Mouse (Mus musculus) neural tube, embryonic 12.5 days (tissue): ENCODE data around the gene Prss23. TPM values are rescaled to one million over a fixed set of nuclear protein-coding genes. Genes with fewer than 3 reads are reported as not detected.

Source experiments
- ATAC-seq: fragments of 200-750 bp; cut with Nextera tagmentation; 2 replicates; pipeline ENCODE4 v1.8.0; 2017; ENCODE audit warnings: low read depth, mild to moderate bottlenecking, moderate TSS enrichment, moderate library complexity; ENCODE audit not compliant: low FRiP score
- H3K27ac ChIP-seq: fragments of 300-500 bp; sonication (generic); 2 replicates; pipeline ENCODE4 v1.5.1; 2016
- H3K27me3 ChIP-seq: fragments of 300-500 bp; sonication (generic); replicated peaks from 2 replicates; pipeline ENCODE4 v1.6.1; 2016; ENCODE audit warnings: mild to moderate bottlenecking
- H3K36me3 ChIP-seq: fragments of 300-500 bp; sonication (generic); 2 replicates; pipeline ENCODE4 v1.6.1; 2016; ENCODE audit warnings: mild to moderate bottlenecking
- H3K4me1 ChIP-seq: fragments of 300-500 bp; sonication (generic); 2 replicates; pipeline ENCODE4 v1.6.1; 2016
- H3K4me2 ChIP-seq: fragments of 300-500 bp; sonication (generic); replicated peaks from 2 replicates; pipeline ENCODE4 v1.6.1; 2016; ENCODE audit warnings: mild to moderate bottlenecking
- H3K4me3 ChIP-seq: fragments of 300-500 bp; sonication (generic); 2 replicates; pipeline ENCODE4 v1.5.1; 2016
- H3K9ac ChIP-seq: fragments of 300-500 bp; sonication (generic); 2 replicates; pipeline ENCODE4 v1.6.1; 2016; ENCODE audit warnings: mild to moderate bottlenecking
- H3K9me3 ChIP-seq: fragments of 300-500 bp; sonication (generic); 2 replicates; pipeline ENCODE4 v1.6.1; 2016; ENCODE audit warnings: mild to moderate bottlenecking
- WGBS: fragments of 180-500 bp; shearing (Covaris S2); methylation state at CpG from one replicate; pipeline ENCODE4 v1.1.7; 2016; 5-methylcytosine and 5-hydroxymethylcytosine counted together
- polyA plus RNA-seq: library from polyadenylated mRNA; unstranded; fragments of >200 nt; fragmentation: Nextera tagmentation; extraction: Ambion mirVana; gene quantifications from 2 replicates; pipeline ENCODE4 v1.2.1, GENCODE M21; 2016

Prss23 gene
- polyA plus RNA-seq, 1 experiment from 2014 or later, result 15.4 TPM

DNA sequence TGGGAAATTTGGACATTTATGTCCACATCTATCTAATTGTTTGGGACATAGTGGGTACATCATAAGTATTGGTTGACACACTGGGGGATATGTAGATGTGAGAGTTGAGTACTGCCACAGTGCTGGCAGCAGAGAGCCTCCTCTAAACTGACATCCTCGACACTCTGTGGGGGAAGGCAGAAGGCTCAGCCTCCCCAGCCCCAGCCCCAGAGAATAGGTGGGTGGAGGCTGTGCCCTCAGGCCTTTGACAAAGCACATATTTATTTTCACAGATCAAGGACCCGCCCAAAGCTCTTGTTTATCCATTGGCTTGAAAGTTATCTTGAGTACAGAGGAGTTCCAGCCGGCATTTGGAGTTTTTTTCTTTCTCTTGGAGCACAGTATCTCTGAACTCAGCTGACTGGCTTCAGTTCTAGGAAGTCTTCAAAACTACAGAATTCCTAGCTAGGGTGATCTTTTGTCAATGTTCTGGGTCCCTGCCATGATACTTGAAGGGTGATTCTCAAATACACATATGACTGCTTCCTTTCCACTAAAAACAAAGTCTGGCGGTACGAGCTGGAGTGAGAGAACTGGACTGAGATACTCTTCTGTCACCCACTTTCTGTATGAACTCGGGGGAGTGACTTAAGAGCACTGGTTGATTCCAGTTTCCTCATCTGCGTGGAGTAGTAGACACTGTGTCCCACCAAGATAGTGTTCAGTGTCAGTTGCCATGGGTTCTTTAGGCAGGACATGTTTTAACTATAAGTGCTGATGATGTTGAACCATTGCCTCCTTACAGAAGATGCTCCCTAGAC, 43.0 kb downstream of the Prss23 start:
- no peak for ATAC-seq
- no peak overlapping the region for H3K9ac ChIP-seq
- no peaks in the 10 kb centered on the region for H3K4me1 ChIP-seq

DNA sequence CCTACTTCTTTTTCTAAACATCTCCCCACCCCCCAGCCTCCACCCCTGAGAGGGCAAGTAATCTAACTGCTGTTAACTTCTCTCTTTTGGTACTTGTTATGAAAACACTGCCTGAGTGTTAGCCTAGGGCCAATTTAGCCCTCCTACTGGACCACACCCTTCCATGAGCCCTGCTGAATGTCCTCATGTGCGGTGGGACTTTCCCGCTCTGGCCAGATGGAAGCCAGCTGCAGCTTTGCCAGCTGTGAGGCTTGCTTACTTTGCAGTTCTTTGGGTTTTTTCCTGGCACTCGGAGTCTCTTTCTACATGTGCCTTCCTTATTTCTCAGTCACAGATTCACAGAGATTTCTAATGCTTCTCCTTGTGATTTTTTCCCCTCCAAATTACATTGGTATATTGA, 45.3 kb downstream of the Prss23 start:
- Histone ChIP-seq H3K4me3 (no peak overlapping the region), H3K27me3 (no peaks in the 10 kb centered on the region), H3K27ac (no peak overlapping the region), H3K36me3 (no peaks in the 10 kb centered on the region), H3K4me2 (no peak overlapping the region), H3K9me3 (no peaks in the 10 kb centered on the region), H3K4me1 (no peaks in the 10 kb centered on the region; the same call in 1 of the 2 replicates), H3K9ac (no peak overlapping the region)
- WGBS, result 74% methylated on average over 3 of the region's 3 CpGs
- ATAC-seq, result no peak

More for the DNA sequence above, 43.0 kb downstream of the Prss23 start:
- no peaks in the 10 kb centered on the region for H3K9me3 ChIP-seq
- no peak overlapping the region for H3K4me2 ChIP-seq
- 77% methylated on average over 7 of the region's 7 CpGs for WGBS
- H3K27me3 ChIP-seq, result no peaks in the 10 kb centered on the region
- H3K36me3 ChIP-seq, result no peaks in the 10 kb centered on the region
- H3K4me3 ChIP-seq, result no peak overlapping the region
- no peak overlapping the region for H3K27ac ChIP-seq

DNA sequence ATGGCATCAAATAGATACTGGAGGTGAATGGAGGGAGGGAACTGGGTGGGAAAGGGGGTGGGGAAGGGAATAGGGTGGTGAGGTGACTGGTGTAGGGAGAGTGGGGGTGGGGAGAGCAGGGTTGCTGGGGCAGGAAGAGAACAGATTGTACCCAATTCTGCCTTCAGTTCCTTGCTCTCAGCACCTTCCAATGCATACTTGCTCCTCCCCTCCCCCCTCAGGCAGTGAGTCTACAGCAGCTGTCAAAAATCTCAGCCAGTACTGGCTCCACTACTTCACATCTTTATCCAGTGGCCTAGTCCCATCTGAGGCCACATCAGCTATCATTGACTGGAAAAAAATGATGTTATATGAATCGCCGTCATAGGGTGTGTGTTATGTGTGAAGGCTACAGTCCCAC, 48.5 kb downstream of the Prss23 start:
- H3K27ac ChIP-seq, result no peak overlapping the region
- WGBS, result 97% methylated on average over 2 of the region's 2 CpGs
- ATAC-seq, result no peak

DNA sequence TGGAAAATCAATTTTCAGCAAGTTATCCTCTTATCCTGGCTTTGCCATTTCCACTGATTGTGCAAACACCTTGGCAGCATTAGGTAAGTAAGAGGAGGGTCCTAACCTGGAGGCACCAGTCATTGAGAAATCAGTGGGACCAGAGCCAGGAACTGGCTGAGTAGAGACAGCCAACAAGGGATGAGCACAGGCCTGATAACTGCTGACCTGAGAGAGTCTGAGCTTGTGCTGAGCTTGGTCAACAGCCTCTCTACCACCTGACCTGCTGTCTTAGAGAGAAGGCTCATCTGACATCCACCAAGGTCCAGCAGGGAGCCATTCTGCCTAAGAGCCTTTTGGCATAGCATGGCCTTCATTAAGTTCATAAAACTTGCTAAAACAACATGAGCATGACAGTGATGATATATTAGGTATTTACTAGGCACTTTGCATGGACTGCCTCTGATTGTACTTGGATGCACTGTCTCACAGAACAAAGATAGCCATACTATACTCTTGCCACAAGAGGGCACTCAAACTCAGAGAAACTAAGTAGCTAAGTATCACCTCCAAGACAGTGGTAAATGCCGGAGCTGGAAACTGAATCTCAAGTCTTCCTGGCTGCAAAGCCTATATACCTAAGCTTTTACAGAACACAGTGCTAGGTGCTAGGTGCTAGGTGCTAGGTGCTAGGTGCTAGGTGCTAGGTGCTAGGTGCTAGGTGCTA, 49.5 kb downstream of the Prss23 start:
- H3K27me3 ChIP-seq, result no peaks in the 10 kb centered on the region
- H3K27ac ChIP-seq, result no peak overlapping the region
- ATAC-seq, result peak; percentile 68
- H3K4me3 ChIP-seq, result no peak overlapping the region
- 9% methylated on average over 1 of the region's 1 CpGs for WGBS
- no peaks in the 10 kb centered on the region for H3K9me3 ChIP-seq
- H3K4me1 ChIP-seq, result no peaks in the 10 kb centered on the region; the same call in 1 of the 2 replicates
- H3K4me2 ChIP-seq, result no peak overlapping the region
- H3K36me3 ChIP-seq, result no peaks in the 10 kb centered on the region
- no peak overlapping the region for H3K9ac ChIP-seq

More for the DNA sequence above, 48.5 kb downstream of the Prss23 start:
- Histone ChIP-seq H3K4me1 (no peaks in the 10 kb centered on the region; the same call in 1 of the 2 replicates), H3K36me3 (no peaks in the 10 kb centered on the region), H3K9ac (no peak overlapping the region), H3K4me3 (no peak overlapping the region), H3K27me3 (no peaks in the 10 kb centered on the region), H3K9me3 (no peaks in the 10 kb centered on the region), H3K4me2 (no peak overlapping the region)

DNA sequence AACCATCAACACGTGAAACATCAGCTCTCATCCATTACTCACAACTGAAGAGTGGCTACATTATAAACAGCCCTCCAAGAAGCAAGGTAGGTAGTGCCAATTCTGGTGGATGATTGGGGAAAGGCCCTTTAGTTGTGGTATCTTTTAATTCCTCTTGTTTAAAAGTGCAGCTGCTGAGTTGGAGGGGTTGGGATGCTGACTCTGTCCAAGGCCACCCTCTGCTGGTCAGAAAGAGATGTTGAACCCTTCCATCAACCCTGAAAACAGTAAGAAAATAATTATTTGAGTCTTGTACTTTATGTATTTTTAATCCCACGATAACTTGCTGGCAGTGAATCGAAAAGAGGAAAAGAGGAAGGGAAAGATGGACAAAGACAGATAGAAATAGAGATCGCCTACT, 53.5 kb downstream of the Prss23 start:
- Histone ChIP-seq H3K9ac (no peak overlapping the region), H3K4me1 (no peaks in the 10 kb centered on the region; the same call in 1 of the 2 replicates), H3K27ac (no peak overlapping the region), H3K27me3 (no peaks in the 10 kb centered on the region), H3K9me3 (no peaks in the 10 kb centered on the region), H3K4me3 (no peak overlapping the region), H3K4me2 (no peak overlapping the region), H3K36me3 (no peaks in the 10 kb centered on the region)
- ATAC-seq, result no peak
- WGBS, result 63% methylated on average over 4 of the region's 4 CpGs

DNA sequence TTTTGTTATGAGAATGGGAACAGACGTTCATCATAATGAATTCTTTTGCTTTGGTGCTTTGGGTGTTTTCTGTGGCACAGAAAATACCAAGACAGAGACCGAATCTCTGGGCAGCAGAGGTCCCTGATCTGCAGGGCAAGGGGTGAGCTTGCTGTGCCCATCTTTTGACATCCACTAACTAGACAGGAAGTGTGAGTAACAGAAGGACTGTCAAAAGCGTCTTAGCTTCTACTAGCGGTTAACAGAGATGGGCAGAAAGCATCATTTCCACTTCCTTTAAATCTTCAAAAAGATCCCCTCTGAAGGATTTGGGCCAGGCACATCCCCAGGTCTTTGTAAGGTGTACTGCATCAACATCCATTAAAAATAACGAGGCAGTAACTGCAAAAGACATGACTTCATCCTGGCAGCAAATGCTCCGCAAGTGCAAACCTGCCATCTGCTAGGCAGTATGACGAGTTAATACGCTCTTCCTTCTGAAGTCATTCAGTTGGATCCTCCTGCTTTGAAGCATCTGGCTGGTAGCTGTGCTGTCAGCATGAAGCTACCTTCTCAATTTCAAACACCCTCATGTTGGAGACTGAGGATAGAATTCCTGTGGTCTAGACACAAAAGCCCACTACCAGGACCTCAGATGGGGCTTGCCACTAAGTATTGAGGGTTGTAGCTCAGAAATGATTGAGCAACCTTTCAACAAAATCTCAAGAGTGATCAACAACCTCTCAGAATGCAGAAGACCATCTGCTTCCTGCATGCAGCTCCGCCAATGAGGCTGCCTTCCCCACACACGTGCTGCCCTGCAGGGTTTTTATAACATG, 63.0 kb downstream of the Prss23 start:
- Histone ChIP-seq H3K4me3 (no peak overlapping the region), H3K4me1 (no peaks in the 10 kb centered on the region), H3K27ac (no peak overlapping the region), H3K9me3 (no peaks in the 10 kb centered on the region), H3K27me3 (no peaks in the 10 kb centered on the region), H3K36me3 (no peaks in the 10 kb centered on the region), H3K4me2 (no peak overlapping the region), H3K9ac (no peak overlapping the region)
- no peak for ATAC-seq
- 63% methylated on average over 10 of the region's 10 CpGs for WGBS

DNA sequence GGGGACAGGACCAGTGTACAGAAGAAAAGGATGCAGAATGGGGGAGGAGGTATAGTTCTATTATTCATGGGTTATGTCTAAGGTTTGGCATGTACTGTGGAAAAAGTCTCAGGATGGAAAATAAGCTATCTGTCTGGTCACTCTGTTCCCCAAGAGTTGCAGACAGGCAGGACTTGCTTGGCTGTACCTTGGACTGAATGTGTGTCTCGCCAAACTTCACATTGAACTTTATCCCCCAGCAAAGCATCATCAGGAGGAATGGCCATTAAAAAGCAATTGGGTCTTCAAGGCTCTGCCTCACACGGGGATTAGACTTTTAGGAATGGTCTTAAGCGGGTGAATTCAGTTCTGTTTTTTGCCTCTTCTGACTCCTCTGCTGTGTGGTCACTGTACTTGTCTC, 63.7 kb downstream of the Prss23 start:
- Histone ChIP-seq H3K36me3 (no peaks in the 10 kb centered on the region), H3K4me1 (no peaks in the 10 kb centered on the region), H3K9me3 (no peaks in the 10 kb centered on the region), H3K4me3 (no peak overlapping the region), H3K27ac (no peak overlapping the region), H3K9ac (no peak overlapping the region), H3K4me2 (no peak overlapping the region), H3K27me3 (no peaks in the 10 kb centered on the region)
- no peak for ATAC-seq
- 73% methylated on average over 3 of the region's 3 CpGs for whole genome bisulfite sequencing

DNA sequence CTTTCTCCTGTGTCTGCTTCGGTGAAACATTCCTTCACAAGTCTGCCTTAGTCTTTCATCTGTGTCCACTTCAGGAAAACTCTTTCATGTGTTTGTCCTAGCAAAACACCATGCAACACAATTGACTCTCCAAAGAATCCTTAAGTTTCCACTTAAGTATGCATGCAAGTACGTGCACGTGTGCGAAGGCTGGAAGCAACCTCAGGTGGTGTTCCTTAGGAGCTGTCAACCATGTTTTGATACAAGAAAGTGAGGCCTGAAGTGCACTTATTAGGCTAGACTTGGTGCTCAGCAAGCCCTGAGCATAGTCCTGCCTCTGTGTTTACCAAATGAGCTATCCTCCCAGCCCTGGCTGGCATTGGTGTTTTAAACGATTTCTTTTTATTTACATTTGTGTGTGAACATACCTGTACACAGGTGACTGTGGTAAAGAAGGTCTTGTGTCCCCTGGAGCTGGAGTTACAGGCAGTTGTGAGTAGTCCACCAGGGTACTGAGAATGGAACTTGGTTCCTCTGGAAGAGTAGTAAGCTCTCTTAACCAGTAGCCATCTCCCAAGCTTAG, 64.3 kb downstream of the Prss23 start:
- no peaks in the 10 kb centered on the region for H3K36me3 ChIP-seq
- no peak overlapping the region for H3K9ac ChIP-seq
- H3K4me2 ChIP-seq, result no peak overlapping the region
- no peaks in the 10 kb centered on the region for H3K9me3 ChIP-seq
- no peaks in the 10 kb centered on the region for H3K4me1 ChIP-seq
- no peak overlapping the region for H3K4me3 ChIP-seq
- WGBS, result 88% methylated on average over 5 of the region's 5 CpGs
- no peaks in the 10 kb centered on the region for H3K27me3 ChIP-seq
- no peak overlapping the region for H3K27ac ChIP-seq
- ATAC-seq, result no peak

DNA sequence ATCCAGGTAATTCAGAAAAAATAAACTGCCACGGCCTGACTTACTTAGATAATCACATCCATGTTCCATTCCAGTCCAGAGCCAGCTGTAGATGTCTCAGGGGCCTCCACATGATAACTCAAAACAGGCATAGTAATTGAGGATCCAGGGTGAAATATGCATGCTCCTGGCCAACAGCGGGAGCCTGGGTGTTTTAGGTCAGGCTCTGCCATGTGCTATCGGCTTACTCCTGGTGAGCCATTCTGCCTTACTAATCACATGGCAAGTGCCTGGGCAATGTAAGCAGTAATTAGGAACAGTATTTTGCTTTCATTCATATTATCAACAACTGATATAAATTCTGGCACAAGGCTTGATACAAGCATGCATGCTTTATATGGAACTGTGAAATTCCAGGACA, 65.6 kb downstream of the Prss23 start:
- H3K4me1 ChIP-seq, result peaks cover 4% of the 10 kb centered on the region; the same call in 1 of the 2 replicates
- no peaks in the 10 kb centered on the region for H3K36me3 ChIP-seq
- H3K27me3 ChIP-seq, result no peaks in the 10 kb centered on the region
- no peak overlapping the region for H3K4me2 ChIP-seq
- WGBS, result 77% methylated on average over 3 of the region's 3 CpGs
- no peaks in the 10 kb centered on the region for H3K9me3 ChIP-seq
- H3K4me3 ChIP-seq, result no peak overlapping the region
- no peak overlapping the region for H3K27ac ChIP-seq
- no peak overlapping the region for H3K9ac ChIP-seq
- ATAC-seq, result no peak

DNA sequence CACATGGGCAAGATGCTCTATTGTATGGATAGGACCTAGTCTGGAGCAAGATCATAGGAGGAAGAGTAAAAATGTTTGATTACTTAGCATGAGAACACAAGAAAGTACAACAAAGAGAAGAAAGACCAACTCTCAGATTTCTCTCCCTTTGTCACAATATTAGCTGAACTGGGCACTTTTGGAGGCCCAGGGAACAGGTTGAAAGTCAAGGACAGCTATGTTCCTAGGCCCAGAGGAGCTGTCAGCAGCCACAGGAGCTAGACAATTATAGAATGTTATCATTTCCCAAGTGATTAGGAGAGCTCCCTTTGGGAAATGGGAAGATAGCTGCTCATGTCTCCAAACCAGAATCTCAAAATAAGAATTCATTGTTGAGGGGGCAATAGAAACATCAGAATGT, 66.1 kb downstream of the Prss23 start:
- no peaks in the 10 kb centered on the region for H3K36me3 ChIP-seq
- H3K9ac ChIP-seq, result no peak overlapping the region
- no peaks in the 10 kb centered on the region for H3K9me3 ChIP-seq
- H3K4me2 ChIP-seq, result no peak overlapping the region
- H3K27me3 ChIP-seq, result no peaks in the 10 kb centered on the region
- no peak overlapping the region for H3K27ac ChIP-seq
- peaks cover 6% of the 10 kb centered on the region; the same call in 1 of the 2 replicates for H3K4me1 ChIP-seq
- H3K4me3 ChIP-seq, result no peak overlapping the region
- no peak for ATAC-seq

DNA sequence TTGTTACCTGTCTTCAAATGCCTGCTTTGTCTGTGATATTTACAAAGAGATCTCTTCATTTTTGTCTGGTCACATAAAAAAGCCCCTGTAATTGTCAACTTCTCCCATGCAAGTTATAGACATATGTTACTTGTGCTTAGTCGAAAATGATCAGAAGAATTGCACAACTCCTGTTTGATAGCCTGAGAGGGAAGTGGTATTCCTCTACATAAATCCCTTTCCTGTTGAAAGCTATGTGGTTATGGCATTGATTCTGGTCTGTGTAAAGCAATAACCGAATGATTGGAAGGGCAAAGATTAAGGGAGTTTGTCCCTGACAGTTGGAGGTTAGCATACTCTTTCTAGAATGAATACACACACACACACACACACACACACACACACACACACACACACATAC, 67.3 kb downstream of the Prss23 start:
- ATAC-seq, result no peak
- H3K4me3 ChIP-seq, result no peak overlapping the region
- H3K36me3 ChIP-seq, result no peaks in the 10 kb centered on the region
- no peaks in the 10 kb centered on the region for H3K9me3 ChIP-seq
- H3K4me2 ChIP-seq, result no peak overlapping the region
- H3K27me3 ChIP-seq, result no peaks in the 10 kb centered on the region
- no peak overlapping the region for H3K27ac ChIP-seq
- H3K9ac ChIP-seq, result no peak overlapping the region
- WGBS, result 77% methylated on average over 2 of the region's 2 CpGs
- H3K4me1 ChIP-seq, result peaks cover 6% of the 10 kb centered on the region; the same call in 1 of the 2 replicates
